Mouse (Mus musculus) kidney, adult 11 months (tissue): ENCODE results near the gene Setd5.

Experiments
- DNase-seq: peaks from one replicate; pipeline ENCODE4 v3.0.0; 2022

The Setd5 gene

GRCm38 (mm10) chr6:113076686-113077516 lies at the start of gene Setd5:
Gene Setd5 (plus strand): TSS chr6:113077365.
- DNase-seq, result peak; percentile 97

- no peak for DNase-seq
Observed at GRCm38 (mm10) chr6:113027446-113027845, 49.7 kb upstream of the Setd5 start.

- no peak for DNase-seq
Observed at GRCm38 (mm10) chr6:113029006-113029405, 48.2 kb upstream of the Setd5 start.

GRCm38 (mm10) chr6:113030553-113030952 lies 46.6 kb upstream of the Setd5 start:
- no peak for DNase-seq

GRCm38 (mm10) chr6:113030970-113031660 lies 46.0 kb upstream of the Setd5 start:
- no peak for DNase-seq

GRCm38 (mm10) chr6:113032121-113032520 lies 45.0 kb upstream of the Setd5 start:
- no peak for DNase-seq

GRCm38 (mm10) chr6:113033185-113033584 lies 44.0 kb upstream of the Setd5 start:
- DNase-seq, result no peak

- no peak for DNase-seq
Observed at GRCm38 (mm10) chr6:113034466-113034865, 42.7 kb upstream of the Setd5 start.

GRCm38 (mm10) chr6:113036463-113037175 lies 40.5 kb upstream of the Setd5 start:
- peak; percentile 19 for DNase-seq

GRCm38 (mm10) chr6:113037946-113038734 lies 39.0 kb upstream of the Setd5 start:
- DNase-seq, result peak; percentile 68

GRCm38 (mm10) chr6:113038735-113039058 lies 38.5 kb upstream of the Setd5 start:
- no peak for DNase-seq

- DNase-seq, result no peak
Observed at GRCm38 (mm10) chr6:113040319-113040718, 36.8 kb upstream of the Setd5 start.

GRCm38 (mm10) chr6:113041215-113041990 lies 35.8 kb upstream of the Setd5 start:
- DNase-seq, result no peak

- DNase-seq, result peak; percentile 26
Observed at GRCm38 (mm10) chr6:113045575-113045974, 31.6 kb upstream of the Setd5 start.

GRCm38 (mm10) chr6:113046041-113046975 lies 30.9 kb upstream of the Setd5 start, which contains the start of gene Thumpd3:
Gene Thumpd3 (plus strand): TSS chr6:113046225.
- peak; percentile 96 for DNase-seq

- DNase-seq, result no peak
Observed at GRCm38 (mm10) chr6:113047016-113047746, 30.0 kb upstream of the Setd5 start.

- DNase-seq, result no peak
Observed at GRCm38 (mm10) chr6:113048371-113048770, 28.8 kb upstream of the Setd5 start.

GRCm38 (mm10) chr6:113049159-113049558 lies 28.0 kb upstream of the Setd5 start:
- no peak for DNase-seq

- DNase-seq, result no peak
Observed at GRCm38 (mm10) chr6:113052972-113053371, 24.2 kb upstream of the Setd5 start.

- no peak for DNase-seq
Observed at GRCm38 (mm10) chr6:113054552-113055107, 22.5 kb upstream of the Setd5 start.
